Mouse (Mus musculus) limb, embryonic 10.5 days (tissue): ENCODE measurements around the gene Crybb1. TPM values are rescaled to one million over a fixed set of nuclear protein-coding genes. Genes with fewer than 3 reads are reported as not detected.

Experiments used
- DNase-seq: peaks from one replicate; pipeline ENCODE4 v3.0.0-alpha.2; 2017; ENCODE audit warnings: low spot score
- H3K27ac ChIP-seq: fragments of 300-500 bp; sonication (generic); 2 replicates; pipeline ENCODE4 v1.5.1; 2016; ENCODE audit warnings: mild to moderate bottlenecking
- H3K27me3 ChIP-seq: fragments of 300-500 bp; sonication (generic); 2 replicates; pipeline ENCODE4 v1.6.1; 2016; ENCODE audit warnings: low read depth, mild to moderate bottlenecking; ENCODE audit not compliant: poor library complexity, severe bottlenecking
- H3K36me3 ChIP-seq: fragments of 300-500 bp; sonication (generic); 2 replicates; pipeline ENCODE4 v1.6.1; 2016; ENCODE audit warnings: mild to moderate bottlenecking, moderate library complexity
- H3K4me1 ChIP-seq: fragments of 300-500 bp; sonication (generic); 2 replicates; pipeline ENCODE4 v1.6.1; 2016
- H3K4me3 ChIP-seq: fragments of 300-500 bp; sonication (generic); 2 replicates; pipeline ENCODE4 v1.5.1; 2016; ENCODE audit warnings: mild to moderate bottlenecking, moderate library complexity
- H3K9me3 ChIP-seq: fragments of 300-500 bp; sonication (generic); replicated peaks from 2 replicates; pipeline ENCODE4 v1.6.1; 2016; ENCODE audit warnings: mild to moderate bottlenecking
- WGBS: fragments of 180-500 bp; shearing (Covaris S2); methylation state at CpG from one replicate; pipeline ENCODE4 v1.1.7; 2016; 5-methylcytosine and 5-hydroxymethylcytosine counted together
- polyA plus RNA-seq: library from polyadenylated mRNA; unstranded; fragments of >200 nt; fragmentation: Nextera tagmentation; extraction: Ambion mirVana; gene quantifications from 2 replicates; pipeline ENCODE4 v1.2.1, GENCODE M21; 2016

The Crybb1 gene
- polyA plus RNA-seq, 1 experiment from 2014 or later = not detected

DNA sequence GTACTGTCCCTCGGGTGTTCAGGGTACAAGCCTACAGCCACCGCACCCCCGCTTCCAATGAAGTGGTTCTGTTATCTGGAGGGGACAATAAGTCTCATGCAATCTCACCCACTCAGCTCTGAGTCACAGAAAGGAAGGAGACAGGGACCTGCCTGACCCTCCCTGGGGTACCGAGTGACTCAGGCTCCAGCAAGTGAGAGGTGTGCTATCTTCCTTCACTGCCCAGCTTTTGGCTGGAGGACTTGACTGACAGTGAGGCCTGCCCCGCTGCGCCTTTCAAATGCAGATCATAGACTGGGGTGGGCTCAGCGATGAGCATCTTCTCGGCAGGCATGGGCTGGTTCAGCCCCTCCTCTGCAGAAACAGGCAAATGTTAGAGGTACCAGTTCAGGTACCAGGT, 39.5 kb downstream of the Crybb1 start:
- peak overlapping the region; percentile 25; the same call in 1 of the 2 replicates for H3K27ac ChIP-seq
- peaks cover 17% of the 10 kb centered on the region for H3K4me1 ChIP-seq

GRCm38 (mm10) chr5:112295564-112295963, 39.9 kb downstream of the Crybb1 start:
- H3K27ac ChIP-seq = peak overlapping the region; percentile 20; the same call in 1 of the 2 replicates
- 58% methylated on average over 8 of the region's 8 CpGs for WGBS
- peaks cover 17% of the 10 kb centered on the region for H3K4me1 ChIP-seq

More for the DNA sequence above, 39.5 kb downstream of the Crybb1 start:
- Histone ChIP-seq H3K4me3 (no peak overlapping the region), H3K9me3 (no peaks in the 10 kb centered on the region), H3K36me3 (0 out of 2 replicates have a peak, but pooled peaks cover 2% of the 10 kb centered on the region), H3K27me3 (no peaks in the 10 kb centered on the region)
- WGBS = 44% methylated on average over 8 of the region's 8 CpGs
- DNase-seq = no peak

DNA sequence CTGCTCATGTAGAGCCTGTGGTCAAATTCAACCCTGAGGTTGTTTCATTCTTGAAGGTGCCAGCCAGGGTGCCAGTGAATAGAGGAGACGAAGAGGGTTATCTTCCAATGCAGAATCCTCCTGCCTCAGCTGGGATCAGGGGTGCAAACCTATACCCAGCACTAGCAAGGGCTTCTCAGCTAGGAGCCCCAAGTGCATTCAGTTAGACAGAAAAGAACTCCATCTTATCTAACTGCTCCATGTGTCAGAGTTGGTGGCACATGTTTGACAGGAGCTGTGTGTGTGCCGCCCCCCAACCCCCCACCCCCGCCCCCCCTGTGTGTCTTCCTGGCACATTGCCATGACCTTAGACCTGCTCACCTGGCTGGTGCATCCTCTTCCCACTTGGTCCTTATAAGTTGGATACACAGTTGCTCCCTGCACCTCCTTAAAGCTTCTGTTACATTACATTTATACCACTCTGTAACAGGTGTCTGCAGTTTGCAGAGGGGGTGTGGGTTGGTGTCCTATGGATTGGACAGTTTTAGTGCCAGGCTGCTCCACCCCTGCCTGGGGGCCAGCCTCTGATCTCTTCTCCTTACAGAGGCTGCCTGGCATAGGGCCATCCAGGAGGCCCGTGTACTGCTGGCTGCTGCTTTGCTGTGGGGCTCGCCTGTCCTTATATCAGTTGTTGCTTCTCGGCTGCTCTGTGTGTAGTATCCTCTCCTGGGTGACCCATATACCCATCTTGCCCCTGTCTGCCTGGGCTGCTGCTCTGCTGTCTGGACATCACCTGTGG, 41.0 kb downstream of the Crybb1 start:
- no peak overlapping the region for H3K4me3 ChIP-seq
- no peaks in the 10 kb centered on the region for H3K27me3 ChIP-seq
- H3K36me3 ChIP-seq = 0 out of 2 replicates have a peak, but pooled peaks cover 2% of the 10 kb centered on the region
- WGBS = 83% methylated on average over 6 of the region's 6 CpGs
- peaks cover 17% of the 10 kb centered on the region for H3K4me1 ChIP-seq
- no peaks in the 10 kb centered on the region for H3K9me3 ChIP-seq
- no peak overlapping the region for H3K27ac ChIP-seq
- DNase-seq = no peak

More at GRCm38 (mm10) chr5:112295564-112295963, 39.9 kb downstream of the Crybb1 start:
- no peak for DNase-seq
- no peaks in the 10 kb centered on the region for H3K27me3 ChIP-seq
- no peak overlapping the region for H3K4me3 ChIP-seq
- 0 out of 2 replicates have a peak, but pooled peaks cover 2% of the 10 kb centered on the region for H3K36me3 ChIP-seq
- no peaks in the 10 kb centered on the region for H3K9me3 ChIP-seq

DNA sequence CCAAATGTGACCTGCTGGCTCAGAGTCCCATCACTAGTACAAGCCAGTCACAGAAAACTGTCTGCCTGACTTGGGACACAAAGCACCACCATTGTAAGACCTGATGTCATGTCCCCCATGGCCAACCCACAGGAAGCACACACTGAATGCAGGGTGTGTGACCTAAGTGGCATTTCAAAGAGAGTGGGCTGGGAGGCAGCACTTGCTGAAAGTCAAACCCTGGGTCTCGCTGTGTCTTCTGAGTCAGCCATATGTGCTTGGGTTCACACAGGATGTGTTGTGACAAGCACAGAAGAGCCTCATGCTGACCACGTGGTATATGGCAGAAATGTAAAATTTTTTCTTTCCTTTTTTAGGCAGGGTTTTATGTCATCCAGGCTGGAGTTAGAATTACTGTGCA, 41.6 kb downstream of the Crybb1 start:
- WGBS = 84% methylated on average over 2 of the region's 2 CpGs
- H3K36me3 ChIP-seq = 0 out of 2 replicates have a peak, but pooled peaks cover 2% of the 10 kb centered on the region

DNA sequence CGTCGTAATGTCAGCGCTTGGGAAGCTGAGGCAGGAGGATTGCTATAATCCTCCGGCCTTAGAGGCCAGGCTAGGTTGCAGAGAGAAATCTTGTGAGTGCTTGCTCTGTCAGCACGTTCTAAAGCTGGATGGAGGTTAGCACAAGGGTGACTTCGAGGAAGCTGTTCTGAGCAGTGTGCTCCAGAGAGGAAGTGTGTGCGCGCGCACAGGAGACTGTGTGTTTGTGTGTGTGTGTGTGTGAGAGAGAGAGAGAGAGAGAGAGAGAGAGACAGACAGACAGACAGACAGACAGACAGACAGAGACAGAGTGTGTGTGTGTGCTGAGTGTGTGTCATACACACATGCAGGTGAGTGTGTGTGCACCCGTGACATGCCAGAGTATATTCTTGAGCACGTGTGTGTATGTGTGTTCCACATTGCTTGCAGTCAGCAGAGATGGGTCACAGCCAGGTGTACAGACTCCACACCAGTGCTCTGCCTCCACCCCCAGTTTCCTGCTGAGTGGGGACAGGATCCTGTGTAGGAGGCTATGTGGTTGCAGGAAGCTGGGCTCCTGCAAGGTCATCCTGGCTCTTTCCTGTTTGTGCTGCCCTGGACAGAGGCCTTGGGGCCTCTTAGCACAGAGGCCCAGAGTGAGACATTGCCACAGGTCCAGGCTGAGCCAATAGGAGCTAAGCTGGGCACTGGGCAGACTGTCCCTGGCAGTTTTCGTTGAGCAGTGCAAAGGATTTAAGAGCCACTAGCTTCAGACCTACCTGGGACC, 42.8 kb downstream of the Crybb1 start:
- peaks cover 17% of the 10 kb centered on the region for H3K4me1 ChIP-seq
- H3K4me3 ChIP-seq = no peak overlapping the region
- H3K27me3 ChIP-seq = no peaks in the 10 kb centered on the region
- 91% methylated on average over 12 of the region's 12 CpGs for WGBS
- 0 out of 2 replicates have a peak, but pooled peaks cover 2% of the 10 kb centered on the region for H3K36me3 ChIP-seq
- no peak overlapping the region for H3K27ac ChIP-seq
- no peaks in the 10 kb centered on the region for H3K9me3 ChIP-seq
- DNase-seq = no peak

More for the DNA sequence above, 41.6 kb downstream of the Crybb1 start:
- DNase-seq = no peak
- Histone ChIP-seq H3K4me1 (peaks cover 17% of the 10 kb centered on the region), H3K27me3 (no peaks in the 10 kb centered on the region), H3K9me3 (no peaks in the 10 kb centered on the region), H3K27ac (no peak overlapping the region), H3K4me3 (no peak overlapping the region)

- no peak overlapping the region for H3K27ac ChIP-seq
- 81% methylated on average over 4 of the region's 4 CpGs for WGBS
- peaks cover 16% of the 10 kb centered on the region for H3K4me1 ChIP-seq
- H3K27me3 ChIP-seq = no peaks in the 10 kb centered on the region
- no peaks in the 10 kb centered on the region for H3K9me3 ChIP-seq
- DNase-seq = no peak
- H3K36me3 ChIP-seq = 0 out of 2 replicates have a peak, but pooled peaks cover 2% of the 10 kb centered on the region
- H3K4me3 ChIP-seq = no peak overlapping the region
These were observed 43.8 kb downstream of the Crybb1 start for GRCm38 (mm10) chr5:112299399-112299798.

- WGBS = 85% methylated on average over 2 of the region's 2 CpGs
- Histone ChIP-seq H3K9me3 (no peaks in the 10 kb centered on the region), H3K4me1 (peaks cover 9% of the 10 kb centered on the region), H3K36me3 (0 out of 2 replicates have a peak, but pooled peaks cover 8% of the 10 kb centered on the region), H3K27ac (no peak overlapping the region), H3K27me3 (no peaks in the 10 kb centered on the region), H3K4me3 (no peak overlapping the region)
- DNase-seq = no peak
These were observed 44.5 kb downstream of the Crybb1 start for GRCm38 (mm10) chr5:112300112-112300511.

DNA sequence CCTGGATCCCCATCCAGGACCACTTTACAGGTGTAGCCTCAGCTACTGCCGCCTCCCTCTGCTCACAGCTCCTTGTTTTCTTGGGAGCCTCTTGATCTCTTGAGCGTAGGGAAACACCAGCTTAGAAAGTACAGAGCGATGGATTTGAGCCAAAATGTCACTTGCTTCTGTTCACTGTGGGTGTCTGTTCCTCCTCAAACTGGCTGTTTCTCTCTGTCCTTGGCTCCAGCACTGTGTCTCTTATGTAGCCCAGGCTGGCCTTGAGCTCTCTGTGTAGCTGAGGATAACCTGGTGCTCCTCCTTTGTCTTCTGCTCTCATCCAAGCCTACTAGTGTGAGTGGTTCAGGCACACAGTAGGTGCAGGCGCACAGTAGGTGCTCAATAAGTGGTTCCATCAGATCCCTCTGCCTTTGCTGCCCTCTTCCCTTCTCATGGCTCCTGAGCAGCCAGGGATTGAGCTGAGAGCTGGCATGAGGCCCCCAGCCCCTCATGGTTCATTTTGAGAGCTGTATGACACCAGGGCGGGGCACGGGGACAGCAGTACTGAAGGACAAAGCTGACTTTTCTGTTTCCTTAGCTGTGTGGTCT, 45.2 kb downstream of the Crybb1 start:
- WGBS = 90% methylated on average over 6 of the region's 6 CpGs
- Histone ChIP-seq H3K27ac (no peak overlapping the region), H3K4me1 (peaks cover 7% of the 10 kb centered on the region; the same call in 1 of the 2 replicates)

GRCm38 (mm10) chr5:112301694-112302093, 46.1 kb downstream of the Crybb1 start:
- H3K4me1 ChIP-seq = peaks cover 8% of the 10 kb centered on the region; the same call in 1 of the 2 replicates
- DNase-seq = no peak
- no peak overlapping the region for H3K4me3 ChIP-seq
- H3K27ac ChIP-seq = no peak overlapping the region
- H3K9me3 ChIP-seq = no peaks in the 10 kb centered on the region
- H3K36me3 ChIP-seq = peaks cover 17% of the 10 kb centered on the region; the same call in 1 of the 2 replicates
- H3K27me3 ChIP-seq = no peaks in the 10 kb centered on the region
- WGBS = 94% methylated on average over 4 of the region's 4 CpGs

More for the DNA sequence above, 45.2 kb downstream of the Crybb1 start:
- Histone ChIP-seq H3K36me3 (peaks cover 15% of the 10 kb centered on the region; the same call in 1 of the 2 replicates), H3K9me3 (no peaks in the 10 kb centered on the region), H3K4me3 (no peak overlapping the region), H3K27me3 (no peaks in the 10 kb centered on the region)
- DNase-seq = no peak

GRCm38 (mm10) chr5:112302310-112302709, 46.7 kb downstream of the Crybb1 start:
- Histone ChIP-seq H3K4me1 (peaks cover 8% of the 10 kb centered on the region; the same call in 1 of the 2 replicates), H3K4me3 (no peak overlapping the region), H3K9me3 (no peaks in the 10 kb centered on the region), H3K27me3 (no peaks in the 10 kb centered on the region), H3K27ac (no peak overlapping the region), H3K36me3 (peaks cover 21% of the 10 kb centered on the region)
- 91% methylated on average over 5 of the region's 5 CpGs for WGBS
- no peak for DNase-seq

GRCm38 (mm10) chr5:112305842-112306241, 50.2 kb downstream of the Crybb1 start:
- H3K9me3 ChIP-seq = no peaks in the 10 kb centered on the region
- H3K4me1 ChIP-seq = peaks cover 4% of the 10 kb centered on the region; the same call in 1 of the 2 replicates
- no peak overlapping the region for H3K4me3 ChIP-seq
- H3K36me3 ChIP-seq = peaks cover 55% of the 10 kb centered on the region
- H3K27ac ChIP-seq = no peak overlapping the region
- no peaks in the 10 kb centered on the region for H3K27me3 ChIP-seq
- 73% methylated on average over 5 of the region's 5 CpGs for WGBS
- DNase-seq = no peak

GRCm38 (mm10) chr5:112313222-112313885, 57.7 kb downstream of the Crybb1 start:
- Histone ChIP-seq H3K4me1 (peaks cover 7% of the 10 kb centered on the region), H3K36me3 (peaks cover 81% of the 10 kb centered on the region), H3K27me3 (no peaks in the 10 kb centered on the region), H3K9me3 (no peaks in the 10 kb centered on the region), H3K4me3 (no peak overlapping the region), H3K27ac (no peak overlapping the region)
- DNase-seq = no peak
- 89% methylated on average over 11 of the region's 11 CpGs for WGBS
